Mouse (Mus musculus): Measurements from ENCODE around the gene Retnlb. TPM values are rescaled to one million over a fixed set of nuclear protein-coding genes. Genes with fewer than 3 reads are reported as not detected.

Gene Retnlb
- polyA plus RNA-seq (2012; ENCODE audit: insufficient read depth, insufficient read length, missing spikeins): not detected in 2 replicates

- no peak within 1 kb of the TSS for H3K27ac ChIP-seq (replicated peaks; ENCODE audit: low read depth, low read length)
- H3K4me1 ChIP-seq (ENCODE audit: control insufficient read depth, insufficient read depth, insufficient read length, low read length): no peaks in the 10 kb centered on the region
These were observed at the start of gene Retnlb for GRCm38 (mm10) chr16:48816695-48817094. Retnlb (plus strand) TSS chr16:48816856.

GRCm38 (mm10) chr16:48769183-48769582 is 47.5 kb upstream of the Retnlb start:
- Histone ChIP-seq H3K4me1 (ENCODE audit: control insufficient read depth, insufficient read depth, insufficient read length, low read length) (no peaks in the 10 kb centered on the region), H3K27ac (replicated peaks; ENCODE audit: low read depth, low read length) (no peak overlapping the region), H3K4me3 (ENCODE audit: insufficient read depth, low read depth, low read length) (no peak overlapping the region)

More at GRCm38 (mm10) chr16:48816695-48817094, at the start of gene Retnlb:
- H3K4me3 ChIP-seq (ENCODE audit: insufficient read depth, low read depth, low read length): no peak within 1 kb of the TSS

- Histone ChIP-seq H3K4me3 (ENCODE audit: insufficient read depth, low read depth, low read length) (no peak within 1 kb of the TSS), H3K27ac (replicated peaks; ENCODE audit: low read depth, low read length) (no peak within 1 kb of the TSS)
These were observed 44.6 kb upstream of the Retnlb start, which contains the start of gene Trat1 for GRCm38 (mm10) chr16:48771971-48772445. Trat1 (minus strand) TSS chr16:48772021.

GRCm38 (mm10) chr16:48777254-48777653 is 39.4 kb upstream of the Retnlb start:
- no peak overlapping the region for H3K4me3 ChIP-seq (ENCODE audit: insufficient read depth, low read depth, low read length)
- H3K4me1 ChIP-seq (ENCODE audit: control insufficient read depth, insufficient read depth, insufficient read length, low read length): no peaks in the 10 kb centered on the region
- H3K27ac ChIP-seq (replicated peaks; ENCODE audit: low read depth, low read length): no peak overlapping the region

More at GRCm38 (mm10) chr16:48771971-48772445, 44.6 kb upstream of the Retnlb start, which contains the start of gene Trat1:
- H3K4me1 ChIP-seq (ENCODE audit: control insufficient read depth, insufficient read depth, insufficient read length, low read length): no peaks in the 10 kb centered on the region

- Histone ChIP-seq H3K4me1 (ENCODE audit: control insufficient read depth, insufficient read depth, insufficient read length, low read length) (no peaks in the 10 kb centered on the region), H3K4me3 (ENCODE audit: insufficient read depth, low read depth, low read length) (no peak overlapping the region), H3K27ac (replicated peaks; ENCODE audit: low read depth, low read length) (no peak overlapping the region)
These were observed 30.4 kb upstream of the Retnlb start for GRCm38 (mm10) chr16:48786258-48786657.

- Histone ChIP-seq H3K4me3 (ENCODE audit: insufficient read depth, low read depth, low read length) (no peak overlapping the region), H3K27ac (replicated peaks; ENCODE audit: low read depth, low read length) (no peak overlapping the region), H3K4me1 (ENCODE audit: control insufficient read depth, insufficient read depth, insufficient read length, low read length) (no peaks in the 10 kb centered on the region)
These were observed 27.9 kb upstream of the Retnlb start for GRCm38 (mm10) chr16:48788704-48789185.

GRCm38 (mm10) chr16:48798285-48798684 is 18.4 kb upstream of the Retnlb start:
- Histone ChIP-seq H3K4me1 (ENCODE audit: control insufficient read depth, insufficient read depth, insufficient read length, low read length) (no peaks in the 10 kb centered on the region), H3K27ac (replicated peaks; ENCODE audit: low read depth, low read length) (no peak overlapping the region), H3K4me3 (ENCODE audit: insufficient read depth, low read depth, low read length) (no peak overlapping the region)

GRCm38 (mm10) chr16:48799470-48799869 is 17.2 kb upstream of the Retnlb start:
- Histone ChIP-seq H3K4me1 (ENCODE audit: control insufficient read depth, insufficient read depth, insufficient read length, low read length) (no peaks in the 10 kb centered on the region), H3K27ac (replicated peaks; ENCODE audit: low read depth, low read length) (no peak overlapping the region), H3K4me3 (ENCODE audit: insufficient read depth, low read depth, low read length) (no peak overlapping the region)

GRCm38 (mm10) chr16:48800906-48801305 is 15.8 kb upstream of the Retnlb start:
- Histone ChIP-seq H3K27ac (replicated peaks; ENCODE audit: low read depth, low read length) (no peak overlapping the region), H3K4me3 (ENCODE audit: insufficient read depth, low read depth, low read length) (no peak overlapping the region), H3K4me1 (ENCODE audit: control insufficient read depth, insufficient read depth, insufficient read length, low read length) (no peaks in the 10 kb centered on the region)

- Histone ChIP-seq H3K4me3 (ENCODE audit: insufficient read depth, low read depth, low read length) (no peak overlapping the region), H3K27ac (replicated peaks; ENCODE audit: low read depth, low read length) (no peak overlapping the region), H3K4me1 (ENCODE audit: control insufficient read depth, insufficient read depth, insufficient read length, low read length) (no peaks in the 10 kb centered on the region)
These were observed 11.2 kb upstream of the Retnlb start for GRCm38 (mm10) chr16:48805412-48805811.

- Histone ChIP-seq H3K4me1 (ENCODE audit: control insufficient read depth, insufficient read depth, insufficient read length, low read length) (no peaks in the 10 kb centered on the region), H3K4me3 (ENCODE audit: insufficient read depth, low read depth, low read length) (no peak overlapping the region), H3K27ac (replicated peaks; ENCODE audit: low read depth, low read length) (no peak overlapping the region)
These were observed 10.1 kb upstream of the Retnlb start for GRCm38 (mm10) chr16:48806521-48806920.

- Histone ChIP-seq H3K4me1 (ENCODE audit: control insufficient read depth, insufficient read depth, insufficient read length, low read length) (no peaks in the 10 kb centered on the region), H3K27ac (replicated peaks; ENCODE audit: low read depth, low read length) (no peak overlapping the region), H3K4me3 (ENCODE audit: insufficient read depth, low read depth, low read length) (no peak overlapping the region)
These were observed 7.3 kb upstream of the Retnlb start for GRCm38 (mm10) chr16:48809374-48809773.

GRCm38 (mm10) chr16:48811881-48812436 is 4.7 kb upstream of the Retnlb start:
- Histone ChIP-seq H3K4me3 (ENCODE audit: insufficient read depth, low read depth, low read length) (no peak overlapping the region), H3K27ac (replicated peaks; ENCODE audit: low read depth, low read length) (no peak overlapping the region)

GRCm38 (mm10) chr16:48818524-48818923 is 1.9 kb downstream of the Retnlb start:
- H3K4me1 ChIP-seq (ENCODE audit: control insufficient read depth, insufficient read depth, insufficient read length, low read length): no peaks in the 10 kb centered on the region
- no peak overlapping the region for H3K27ac ChIP-seq (replicated peaks; ENCODE audit: low read depth, low read length)
- H3K4me3 ChIP-seq (ENCODE audit: insufficient read depth, low read depth, low read length): no peak overlapping the region

More at GRCm38 (mm10) chr16:48811881-48812436, 4.7 kb upstream of the Retnlb start:
- H3K4me1 ChIP-seq (ENCODE audit: control insufficient read depth, insufficient read depth, insufficient read length, low read length): no peaks in the 10 kb centered on the region

GRCm38 (mm10) chr16:48826474-48826873 is 9.8 kb downstream of the Retnlb start:
- Histone ChIP-seq H3K27ac (replicated peaks; ENCODE audit: low read depth, low read length) (no peak overlapping the region), H3K4me3 (ENCODE audit: insufficient read depth, low read depth, low read length) (no peak overlapping the region), H3K4me1 (ENCODE audit: control insufficient read depth, insufficient read depth, insufficient read length, low read length) (no peaks in the 10 kb centered on the region)

- H3K4me3 ChIP-seq (ENCODE audit: insufficient read depth, low read depth, low read length): no peak overlapping the region
- H3K27ac ChIP-seq (replicated peaks; ENCODE audit: low read depth, low read length): no peak overlapping the region
- no peaks in the 10 kb centered on the region for H3K4me1 ChIP-seq (ENCODE audit: control insufficient read depth, insufficient read depth, insufficient read length, low read length)
These were observed 11.0 kb downstream of the Retnlb start for GRCm38 (mm10) chr16:48827625-48828024.

Data from brown adipose tissue, adult 24 weeks (tissue).